ENCODE assay signal across 12 mouse cellular contexts in the genomic region with DNA sequence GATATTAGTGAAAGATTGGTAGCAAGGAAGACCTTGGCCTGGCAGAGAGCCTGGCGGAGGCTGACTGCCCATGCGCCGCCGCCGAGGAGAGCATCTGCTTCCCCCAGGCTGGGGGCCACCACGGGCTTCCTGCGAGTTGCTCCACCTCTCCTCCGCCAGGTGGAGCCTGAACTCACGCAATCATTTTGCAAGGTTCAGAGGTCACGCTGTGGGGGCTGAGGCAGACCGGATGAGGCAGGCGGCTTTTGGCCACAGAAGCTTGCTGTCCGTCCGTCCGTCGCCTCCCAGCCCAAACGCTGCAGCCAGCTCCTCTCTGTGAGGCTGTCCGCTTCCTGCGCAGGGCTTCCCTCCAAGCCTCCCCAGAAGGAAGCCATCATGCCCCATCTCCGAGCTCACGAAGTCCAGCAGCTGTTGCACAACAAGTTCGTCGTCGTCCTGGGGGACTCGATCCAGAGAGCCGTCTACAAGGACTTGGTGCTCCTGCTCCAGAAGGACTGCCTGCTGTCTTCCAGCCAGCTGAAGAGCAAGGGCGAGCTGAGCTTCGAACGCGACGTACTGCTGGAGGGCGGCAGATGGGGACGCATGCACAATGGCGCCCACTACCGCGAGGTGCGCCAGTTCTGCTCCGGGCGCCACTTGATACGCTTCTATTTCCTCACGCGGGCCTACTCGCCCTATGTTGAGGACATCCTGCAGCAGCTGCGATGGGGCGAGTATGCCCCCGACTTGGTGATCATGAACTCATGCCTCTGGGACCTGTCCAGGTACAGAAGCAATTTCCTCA.
"Had no signal": no experiment of that assay in that cellular context is flagged by ENCODE, and none has a peak within 500 bp of the region (broad histone marks: within the 10 kb centered on the region; RNA-seq: fewer than 3 reads in every experiment).

No protein-coding gene starts in this region.

- H3K4me3 ChIP-seq: limb, embryonic 10.5 days; liver, embryonic 15.5 days; midbrain, embryonic 13.5 days; myocyte; neural tube, embryonic 15.5 days had no signal

- H3K36me3 ChIP-seq: limb, embryonic 10.5 days; liver, embryonic 15.5 days; midbrain, embryonic 13.5 days; neural tube, embryonic 15.5 days had no signal

- H3K4me1 ChIP-seq: limb, embryonic 10.5 days; liver, embryonic 15.5 days; midbrain, embryonic 13.5 days; neural tube, embryonic 15.5 days had no signal

- ATAC-seq: intestine, postnatal 0 days; midbrain, embryonic 13.5 days had no signal

- DNase-seq: kidney, adult 8-10 months; lung, adult 2 months; lung, postnatal 10 days; right cerebral cortex, adult 18-20 months; right cerebral cortex, postnatal 25 days; thymus, postnatal 14 days had no signal

- H3K27me3 ChIP-seq: liver, embryonic 15.5 days; midbrain, embryonic 13.5 days; neural tube, embryonic 15.5 days had no signal

- H3K9me3 ChIP-seq: liver, embryonic 15.5 days; neural tube, embryonic 15.5 days had no signal
